ENCODE assay signal across 29 mouse cellular contexts in the genomic region with DNA sequence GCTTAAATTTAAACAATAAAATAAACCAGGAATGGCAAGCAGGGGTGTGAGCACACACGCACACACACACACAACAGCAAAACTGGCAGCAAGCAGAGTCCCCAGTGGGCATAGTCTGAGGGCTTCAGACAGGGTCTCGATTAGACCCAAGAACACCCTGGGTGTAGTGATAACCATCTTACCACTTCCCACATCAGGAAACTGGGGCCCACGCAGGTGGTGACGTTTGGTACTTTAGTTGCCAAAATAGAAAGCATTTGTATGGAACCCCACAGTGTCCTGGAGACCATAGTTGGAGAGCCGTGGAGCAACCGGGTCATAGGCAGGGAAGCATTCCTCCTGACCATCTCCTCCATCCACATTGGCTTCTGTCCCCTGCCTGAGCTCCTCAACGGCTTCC. TPM values are rescaled to one million over a fixed set of nuclear protein-coding genes. Genes with fewer than 3 reads are reported as not detected.
A peak's percentile ranks its signal among the peaks of the same experiment; 100 is the strongest.
DNase-seq lines count a peak whose midpoint lies in the region; ATAC-seq lines count a peak whose summit lies in the region.
"Had no signal": no experiment of that assay in that cellular context is flagged by ENCODE, and none has a peak within 500 bp of the region (broad histone marks: within the 10 kb centered on the region; RNA-seq: fewer than 3 reads in every experiment).

No protein-coding gene starts in this region.

- peaks cover 68% of the 10 kb centered on the region for H3K27me3 ChIP-seq in embryonic facial prominence, embryonic 10.5 days (replicated peaks; ENCODE audit: low read depth, poor library complexity, severe bottlenecking)
- H3K27me3 ChIP-seq: CH12.LX had no signal

- H3K9me3 ChIP-seq in embryonic facial prominence, embryonic 10.5 days: no peaks in the 10 kb centered on the region
- H3K9me3 ChIP-seq: embryonic facial prominence, embryonic 13.5 days; heart, embryonic 13.5 days; hindbrain, embryonic 10.5 days; limb, embryonic 12.5 days; liver, embryonic 15.5 days; neural tube, embryonic 13.5 days had no signal

- H3K36me3 ChIP-seq in embryonic facial prominence, embryonic 10.5 days (replicated peaks): no peaks in the 10 kb centered on the region
- H3K36me3 ChIP-seq: embryonic facial prominence, embryonic 13.5 days; heart, embryonic 13.5 days; hindbrain, embryonic 10.5 days; limb, embryonic 12.5 days; liver, embryonic 15.5 days; neural tube, embryonic 13.5 days had no signal

- ATAC-seq in CD4-positive, CD25-positive, alpha-beta regulatory T cell, adult 4 months: peak; percentile 55
- peak; percentile 68 to 79 for ATAC-seq in hematopoietic stem cell, adult 5-6 weeks (replicated peaks in 1 of 2; ENCODE audit: insufficient read depth in 1 of 2, low FRiP score in 2 of 2, low TSS enrichment in 1 of 2, low read depth in 1 of 2, poor library complexity in 2 of 2, severe bottlenecking in 2 of 2)
- no peak for ATAC-seq in erythroid progenitor cell, adult 5-6 weeks (replicated peaks; ENCODE audit: low FRiP score, poor library complexity, severe bottlenecking)
- ATAC-seq: forebrain, postnatal 0 days; hindbrain, postnatal 0 days; intestine, postnatal 0 days; midbrain, embryonic 16.5 days had no signal

- WGBS in embryonic facial prominence, embryonic 10.5 days: 86% methylated on average over 7 of the region's 7 CpGs

- no peak overlapping the region for H3K4me3 ChIP-seq in embryonic facial prominence, embryonic 10.5 days
- H3K4me3 ChIP-seq: embryonic facial prominence, embryonic 13.5 days; heart, embryonic 13.5 days; hindbrain, embryonic 10.5 days; left cerebral cortex, adult 2 months; limb, embryonic 12.5 days; liver, embryonic 15.5 days; myocyte; neural tube, embryonic 13.5 days had no signal

- peaks cover 17% of the 10 kb centered on the region for H3K4me1 ChIP-seq in embryonic facial prominence, embryonic 10.5 days

- peak; percentile 49 for DNase-seq in thymus, postnatal 14 days
- DNase-seq in thymus, postnatal 10 days (ENCODE audit: low spot score in 2 of 2): no peak
- DNase-seq in kidney, postnatal 14 days: no peak
- no peak for DNase-seq in embryonic facial prominence, embryonic 10.5 days (ENCODE audit: low spot score)
- DNase-seq: adrenal gland, postnatal 10 days; cerebellum, adult 8-10 months; cerebellum, postnatal 25 days; forebrain, postnatal 0 days; heart, postnatal 10 days; kidney, adult 9 months; kidney, postnatal 10 days; lung, embryonic 14.5 days; lung, postnatal 14 days; right cerebral cortex, postnatal 14 days had no signal

- H3K27ac ChIP-seq in embryonic facial prominence, embryonic 10.5 days (replicated peaks): no peak overlapping the region
- H3K27ac ChIP-seq: embryonic facial prominence, embryonic 13.5 days; heart, embryonic 13.5 days; hindbrain, embryonic 10.5 days; hindbrain, postnatal 0 days; left cerebral cortex, adult 2 months; limb, embryonic 12.5 days; liver, embryonic 15.5 days; neural tube, embryonic 13.5 days had no signal

RNA-seq across cellular contexts. Expression of a gene that starts 5.8 kb away (rescaled TPM):
- 10 to 100 TPM; 20.9 to 22.6 TPM for polyA plus RNA-seq in CD4-positive, CD25-positive, alpha-beta regulatory T cell, adult 4 months (2017; shearing (Covaris generic))
- 5.6 and 9.6 TPM in 2 replicates for total RNA-seq in hematopoietic stem cell, adult 5-6 weeks (2017)
- polyA plus RNA-seq in embryonic facial prominence, embryonic 10.5 days (2016; fragmentation: Nextera tagmentation; extraction: Ambion mirVana): 0.45 and 0.66 TPM in 2 replicates
- 2.5 and 3.8 TPM in 2 replicates for total RNA-seq in erythroid progenitor cell, adult 5-6 weeks (2015; ENCODE audit: low replicate concordance)
- 0.13 and 0.61 TPM in 2 replicates for total RNA-seq in erythroid progenitor cell, adult 5-6 weeks (2017; ENCODE audit: low replicate concordance)
